Mouse (Mus musculus): ENCODE data around the gene Dnah3. TPM values are rescaled to one million over a fixed set of nuclear protein-coding genes. Genes with fewer than 3 reads are reported as not detected.

Gene Dnah3
- polyA plus RNA-seq, 1 experiment, result not detected

DNA sequence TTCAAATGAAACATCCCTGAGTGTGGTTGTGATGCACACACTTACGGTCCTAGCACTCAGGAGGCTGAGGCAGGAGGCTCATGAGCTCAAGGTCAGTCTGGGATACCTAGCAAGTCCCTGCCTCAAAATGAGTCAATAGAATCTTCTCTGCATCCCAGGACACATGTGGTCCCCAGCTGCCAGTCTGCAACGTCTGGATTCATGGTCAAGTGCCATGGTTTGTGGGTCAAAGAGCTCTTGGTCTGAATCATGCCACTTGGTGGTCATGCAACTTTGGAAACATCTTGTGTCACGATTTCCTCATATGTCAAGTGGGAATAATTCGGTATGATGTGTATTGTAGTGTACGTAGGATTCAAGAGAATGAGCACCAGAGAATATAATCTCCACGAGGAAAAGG is 134.5 kb downstream of the Dnah3 start:
- TF ChIP-seq CTCF (IDR thresholded peaks at IDR 0.05; ENCODE audit: low read depth, low read length), result no peak
- no peak for TF ChIP-seq POLR2A (IDR thresholded peaks at IDR 0.05; ENCODE audit: borderline replicate concordance, low read depth, low read length)
- H3K4me3 ChIP-seq (ENCODE audit: insufficient read depth, low read length), result no peak overlapping the region
- peaks cover 4% of the 10 kb centered on the region; the same call in 1 of the 2 replicates for H3K4me1 ChIP-seq (ENCODE audit: control insufficient read depth, insufficient read depth, low read length)
- H3K27ac ChIP-seq (ENCODE audit: insufficient read depth, low read depth, low read length), result no peak overlapping the region

DNA sequence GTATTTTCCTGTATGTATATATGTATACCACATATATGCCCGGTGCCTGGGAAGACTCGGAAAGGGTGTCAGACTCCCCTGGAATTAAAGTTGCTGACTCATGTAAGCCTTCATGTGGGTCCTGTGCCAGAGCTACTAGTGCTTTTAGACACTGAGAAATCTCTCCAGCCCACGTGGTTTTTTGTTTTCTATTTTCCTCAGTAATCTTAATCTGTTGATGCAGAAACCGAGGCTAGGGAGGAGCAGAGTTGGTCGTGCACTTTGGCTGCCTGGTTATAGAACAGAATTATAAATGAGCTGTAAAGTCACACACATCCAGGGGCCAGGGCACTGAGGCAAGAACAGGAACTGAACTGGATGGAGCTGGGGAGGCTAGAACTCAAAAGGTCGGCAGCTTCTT is 135.1 kb downstream of the Dnah3 start:
- Histone ChIP-seq H3K4me3 (ENCODE audit: insufficient read depth, low read length) (no peak overlapping the region), H3K4me1 (ENCODE audit: control insufficient read depth, insufficient read depth, low read length) (peaks cover 4% of the 10 kb centered on the region; the same call in 1 of the 2 replicates), H3K27ac (ENCODE audit: insufficient read depth, low read depth, low read length) (no peak overlapping the region)
- TF ChIP-seq CTCF (IDR thresholded peaks at IDR 0.05; ENCODE audit: low read depth, low read length), result no peak
- TF ChIP-seq POLR2A (IDR thresholded peaks at IDR 0.05; ENCODE audit: borderline replicate concordance, low read depth, low read length), result no peak

GRCm38 (mm10) chr7:119959491-119959890 is 135.6 kb downstream of the Dnah3 start:
- Histone ChIP-seq H3K27ac (ENCODE audit: insufficient read depth, low read depth, low read length) (no peak overlapping the region), H3K4me1 (ENCODE audit: control insufficient read depth, insufficient read depth, low read length) (peaks cover 4% of the 10 kb centered on the region; the same call in 1 of the 2 replicates), H3K4me3 (ENCODE audit: insufficient read depth, low read length) (no peak overlapping the region)
- TF ChIP-seq CTCF (IDR thresholded peaks at IDR 0.05; ENCODE audit: low read depth, low read length) (no peak), POLR2A (IDR thresholded peaks at IDR 0.05; ENCODE audit: borderline replicate concordance, low read depth, low read length) (no peak)

GRCm38 (mm10) chr7:119959091-119959490 is 136.0 kb downstream of the Dnah3 start:
- H3K4me1 ChIP-seq (ENCODE audit: control insufficient read depth, insufficient read depth, low read length), result peaks cover 4% of the 10 kb centered on the region; the same call in 1 of the 2 replicates
- no peak overlapping the region for H3K4me3 ChIP-seq (ENCODE audit: insufficient read depth, low read length)
- TF ChIP-seq POLR2A (IDR thresholded peaks at IDR 0.05; ENCODE audit: borderline replicate concordance, low read depth, low read length) (no peak), CTCF (IDR thresholded peaks at IDR 0.05; ENCODE audit: low read depth, low read length) (no peak)
- H3K27ac ChIP-seq (ENCODE audit: insufficient read depth, low read depth, low read length), result no peak overlapping the region

DNA sequence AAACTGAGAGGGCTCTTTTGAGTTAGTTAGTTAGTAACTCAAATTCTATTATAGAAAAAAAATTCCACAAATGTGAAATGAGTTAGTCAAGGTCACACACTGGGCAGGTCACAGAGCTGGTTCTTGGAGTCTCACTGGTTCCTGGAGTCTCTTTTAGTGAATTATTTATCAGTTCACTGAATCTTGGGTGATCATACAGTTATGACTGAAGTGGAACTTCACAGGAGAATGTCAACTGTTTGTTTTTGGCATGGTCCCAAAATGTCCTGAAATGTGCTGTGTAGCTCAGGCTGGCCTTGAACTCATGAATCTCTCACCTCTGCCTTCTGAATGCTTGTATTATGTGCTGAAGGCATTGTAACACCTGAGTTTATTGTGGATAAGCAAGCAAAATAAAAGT is 137.7 kb downstream of the Dnah3 start:
- no peak overlapping the region for H3K4me3 ChIP-seq (ENCODE audit: insufficient read depth, low read length)
- no peak overlapping the region for H3K27ac ChIP-seq (ENCODE audit: insufficient read depth, low read depth, low read length)

GRCm38 (mm10) chr7:119954047-119954446 is 141.0 kb downstream of the Dnah3 start:
- no peak overlapping the region for H3K4me3 ChIP-seq (ENCODE audit: insufficient read depth, low read length)
- no peak overlapping the region for H3K27ac ChIP-seq (ENCODE audit: insufficient read depth, low read depth, low read length)
- TF ChIP-seq POLR2A (IDR thresholded peaks at IDR 0.05; ENCODE audit: borderline replicate concordance, low read depth, low read length) (no peak), CTCF (IDR thresholded peaks at IDR 0.05; ENCODE audit: low read depth, low read length) (no peak)
- H3K4me1 ChIP-seq (ENCODE audit: control insufficient read depth, insufficient read depth, low read length), result no peaks in the 10 kb centered on the region

More for the DNA sequence above, 137.7 kb downstream of the Dnah3 start:
- TF ChIP-seq CTCF (IDR thresholded peaks at IDR 0.05; ENCODE audit: low read depth, low read length) (no peak), POLR2A (IDR thresholded peaks at IDR 0.05; ENCODE audit: borderline replicate concordance, low read depth, low read length) (no peak)
- H3K4me1 ChIP-seq (ENCODE audit: control insufficient read depth, insufficient read depth, low read length), result peaks cover 4% of the 10 kb centered on the region; the same call in 1 of the 2 replicates

- TF ChIP-seq CTCF (IDR thresholded peaks at IDR 0.05; ENCODE audit: low read depth, low read length) (no peak), POLR2A (IDR thresholded peaks at IDR 0.05; ENCODE audit: borderline replicate concordance, low read depth, low read length) (no peak)
- H3K27ac ChIP-seq (ENCODE audit: insufficient read depth, low read depth, low read length), result no peak overlapping the region
- no peak overlapping the region for H3K4me3 ChIP-seq (ENCODE audit: insufficient read depth, low read length)
- no peaks in the 10 kb centered on the region for H3K4me1 ChIP-seq (ENCODE audit: control insufficient read depth, insufficient read depth, low read length)
Measured at GRCm38 (mm10) chr7:119941569-119941968, 153.5 kb downstream of the Dnah3 start.

DNA sequence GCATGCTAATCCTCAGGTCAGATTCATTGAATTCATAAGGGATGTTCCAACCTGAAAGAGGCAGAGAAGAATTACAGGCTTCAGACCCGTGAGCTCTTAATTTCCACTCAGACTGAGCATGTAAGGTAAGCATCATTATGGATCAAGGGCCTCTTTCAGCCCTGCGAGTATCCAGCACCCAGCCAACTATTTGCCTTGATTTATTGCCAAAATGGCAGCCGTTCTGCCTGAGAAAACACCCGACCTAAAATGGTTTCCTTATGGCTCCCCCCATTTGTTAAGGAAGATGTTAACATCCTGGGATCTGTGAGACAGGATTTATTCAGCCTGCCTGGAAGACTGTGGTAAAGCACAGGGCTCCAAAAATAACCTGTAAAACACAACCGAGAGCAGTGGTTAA is 158.0 kb downstream of the Dnah3 start:
- H3K27ac ChIP-seq (ENCODE audit: insufficient read depth, low read depth, low read length), result no peak overlapping the region
- no peak overlapping the region for H3K4me3 ChIP-seq (ENCODE audit: insufficient read depth, low read length)
- H3K4me1 ChIP-seq (ENCODE audit: control insufficient read depth, insufficient read depth, low read length), result no peaks in the 10 kb centered on the region
- TF ChIP-seq CTCF (IDR thresholded peaks at IDR 0.05; ENCODE audit: low read depth, low read length), result no peak
- TF ChIP-seq POLR2A (IDR thresholded peaks at IDR 0.05; ENCODE audit: borderline replicate concordance, low read depth, low read length), result no peak

- Histone ChIP-seq H3K4me1 (ENCODE audit: control insufficient read depth, insufficient read depth, low read length) (no peaks in the 10 kb centered on the region), H3K4me3 (ENCODE audit: insufficient read depth, low read length) (no peak overlapping the region), H3K27ac (ENCODE audit: insufficient read depth, low read depth, low read length) (no peak overlapping the region)
- no peak for TF ChIP-seq POLR2A (IDR thresholded peaks at IDR 0.05; ENCODE audit: borderline replicate concordance, low read depth, low read length)
- TF ChIP-seq CTCF (IDR thresholded peaks at IDR 0.05; ENCODE audit: low read depth, low read length), result no peak
Measured at GRCm38 (mm10) chr7:119936321-119936720, 158.8 kb downstream of the Dnah3 start.

- TF ChIP-seq CTCF (IDR thresholded peaks at IDR 0.05; ENCODE audit: low read depth, low read length) (no peak), POLR2A (IDR thresholded peaks at IDR 0.05; ENCODE audit: borderline replicate concordance, low read depth, low read length) (no peak)
- no peak overlapping the region for H3K27ac ChIP-seq (ENCODE audit: insufficient read depth, low read depth, low read length)
- H3K4me1 ChIP-seq (ENCODE audit: control insufficient read depth, insufficient read depth, low read length), result no peaks in the 10 kb centered on the region
- H3K4me3 ChIP-seq (ENCODE audit: insufficient read depth, low read length), result no peak overlapping the region
Measured at GRCm38 (mm10) chr7:119928783-119929440, 166.2 kb downstream of the Dnah3 start.
